Mouse (Mus musculus): ENCODE measurements around the gene Ang5.
A peak's percentile ranks its signal among the peaks of the same experiment; 100 is the strongest.

DNA sequence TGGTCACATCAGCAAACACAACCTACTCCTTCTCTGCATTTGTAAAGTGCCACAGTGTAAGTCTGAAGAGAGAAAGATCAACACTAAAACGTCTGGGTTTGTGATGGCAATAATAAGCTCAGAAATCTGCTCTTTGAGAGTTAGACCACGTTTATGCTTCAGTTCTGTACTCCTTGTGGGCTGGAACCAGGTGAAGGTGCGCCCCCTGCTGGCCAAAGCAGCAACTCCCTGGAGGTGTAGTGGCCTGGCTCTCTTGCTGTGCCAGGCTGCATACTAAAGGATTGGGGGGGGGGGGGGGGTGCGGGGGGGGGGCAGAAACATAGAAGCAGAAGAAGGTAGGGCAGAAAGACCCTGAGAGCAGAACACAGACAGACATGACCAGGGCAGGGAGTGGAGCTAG is 27.0 kb downstream of the Ang5 start:
- TF ChIP-seq CTCF (IDR thresholded peaks at IDR 0.05; ENCODE audit: borderline replicate concordance, insufficient read depth, low read length) (peak; percentile 82), POLR2A (IDR thresholded peaks at IDR 0.05; ENCODE audit: low read depth, low read length) (no peak)

All from embryonic fibroblast, embryonic 13.5 days (primary cell).